Mouse (Mus musculus) hindbrain, embryonic 11.5 days (tissue): ENCODE measurements around the gene Adgre5. TPM values are rescaled to one million over a fixed set of nuclear protein-coding genes. Genes with fewer than 3 reads are reported as not detected.

Experiments used
- ATAC-seq: fragments of 200-750 bp; cut with Nextera tagmentation; 2 replicates; pipeline ENCODE4 v1.8.0; 2017; ENCODE audit warnings: mild to moderate bottlenecking, moderate TSS enrichment, moderate library complexity; ENCODE audit not compliant: low FRiP score
- DNase-seq: peaks from one replicate; pipeline ENCODE4 v3.0.0-alpha.2; 2015; ENCODE audit warnings: low spot score
- H3K27ac ChIP-seq: fragments of 300-500 bp; sonication (generic); 2 replicates; pipeline ENCODE4 v1.5.1; 2014; ENCODE audit warnings: mild to moderate bottlenecking, low read depth, low read length
- H3K27me3 ChIP-seq: fragments of 300-500 bp; sonication (generic); 2 replicates; pipeline ENCODE4 v1.6.1; 2014; ENCODE audit warnings: mild to moderate bottlenecking, low read length, moderate library complexity, mixed read lengths; ENCODE audit not compliant: control insufficient read depth, insufficient read depth
- H3K36me3 ChIP-seq: fragments of 300-500 bp; sonication (generic); 2 replicates; pipeline ENCODE4 v1.6.1; 2014; ENCODE audit warnings: mild to moderate bottlenecking, low read length, moderate library complexity, mixed read lengths; ENCODE audit not compliant: control insufficient read depth, insufficient read depth
- H3K4me1 ChIP-seq: fragments of 300-500 bp; sonication (generic); replicated peaks from 2 replicates; pipeline ENCODE4 v1.6.1; 2014; ENCODE audit warnings: low read length, mixed read lengths; ENCODE audit not compliant: control insufficient read depth, insufficient read depth
- H3K4me2 ChIP-seq: fragments of 300-500 bp; sonication (generic); replicated peaks from 2 replicates; pipeline ENCODE4 v1.6.1; 2014; ENCODE audit warnings: mild to moderate bottlenecking, low read depth, low read length
- H3K4me3 ChIP-seq: fragments of 300-500 bp; sonication (generic); 2 replicates; pipeline ENCODE4 v1.5.1; 2014; ENCODE audit warnings: low read depth, low read length
- H3K9ac ChIP-seq: fragments of 300-500 bp; sonication (generic); 2 replicates; pipeline ENCODE4 v1.6.1; 2014; ENCODE audit warnings: low read depth, low read length
- H3K9me3 ChIP-seq: fragments of 300-500 bp; sonication (generic); 2 replicates; pipeline ENCODE4 v1.6.1; 2016; ENCODE audit warnings: low read length; ENCODE audit not compliant: control insufficient read depth
- WGBS: fragments of 180-500 bp; shearing (Covaris S2); extraction: QIAGEN DNeasy Blood & Tissue Kit; methylation state at CpG from one replicate; pipeline ENCODE4 v1.1.7; 2014; 5-methylcytosine and 5-hydroxymethylcytosine counted together
- polyA plus RNA-seq: library from polyadenylated mRNA; unstranded; fragments of >200 nt; fragmentation: Nextera tagmentation; extraction: Ambion mirVana; gene quantifications from 2 replicates; pipeline ENCODE4 v1.2.1, GENCODE M21; 2014

Gene Adgre5
- polyA plus RNA-seq, 1 experiment from 2014 or later, result 13.8 TPM

DNA sequence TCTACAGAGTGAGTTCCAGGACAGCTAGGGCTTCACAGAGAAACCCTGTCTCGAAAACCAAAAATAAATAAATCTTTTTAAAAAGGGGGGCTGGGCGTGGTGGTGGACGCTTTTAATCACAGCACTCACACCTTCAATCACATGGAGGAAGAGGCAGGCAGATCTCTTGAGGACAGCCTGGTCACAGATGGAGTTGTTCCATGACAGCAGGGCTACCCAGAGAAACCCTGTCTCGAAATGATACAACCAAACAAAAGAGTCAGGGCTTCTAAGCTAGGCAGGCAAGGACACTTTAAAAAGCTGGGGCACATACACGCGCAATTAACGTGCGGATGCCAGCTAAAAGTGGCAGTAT is 26.5 kb downstream of the Adgre5 start:
- no peaks in the 10 kb centered on the region for H3K27me3 ChIP-seq
- no peaks in the 10 kb centered on the region for H3K9me3 ChIP-seq
- H3K27ac ChIP-seq, result no peak overlapping the region
- DNase-seq (no peak), ATAC-seq (no peak; the same call in 1 of the 2 replicates)
- WGBS, result 19% methylated on average over 8 of the region's 8 CpGs
- H3K4me2 ChIP-seq, result peak overlapping the region; percentile 32
- H3K9ac ChIP-seq, result no peak overlapping the region
- peak overlapping the region; percentile 77 for H3K4me3 ChIP-seq
- H3K36me3 ChIP-seq, result peaks cover 2% of the 10 kb centered on the region; the same call in 1 of the 2 replicates
- no peaks in the 10 kb centered on the region for H3K4me1 ChIP-seq

DNA sequence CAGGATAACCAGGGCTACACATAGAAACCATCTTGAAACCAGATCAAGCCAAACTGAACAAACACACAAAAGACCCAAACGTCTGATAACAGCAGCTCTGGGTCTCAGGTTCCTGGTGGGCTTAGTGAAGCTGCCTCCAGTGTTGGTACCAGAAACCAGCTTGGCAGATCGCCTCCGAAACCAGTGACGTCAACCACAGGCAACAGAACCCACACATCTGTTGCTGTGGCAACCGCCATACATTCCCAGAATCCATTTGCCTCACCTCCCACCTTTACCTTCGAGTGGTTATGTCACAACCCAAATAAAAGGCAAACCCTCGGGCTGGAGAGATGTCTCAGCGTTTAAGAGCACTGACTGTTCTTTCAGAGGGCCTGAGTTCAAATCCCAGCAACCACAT is 33.6 kb downstream of the Adgre5 start:
- Histone ChIP-seq H3K27me3 (no peaks in the 10 kb centered on the region), H3K4me3 (no peak overlapping the region), H3K4me1 (no peaks in the 10 kb centered on the region), H3K27ac (no peak overlapping the region), H3K9me3 (no peaks in the 10 kb centered on the region), H3K36me3 (no peaks in the 10 kb centered on the region), H3K4me2 (no peak overlapping the region), H3K9ac (no peak overlapping the region)
- ATAC-seq (no peak), DNase-seq (no peak)
- WGBS, result 80% methylated on average over 8 of the region's 8 CpGs

- no peaks in the 10 kb centered on the region for H3K9me3 ChIP-seq
- 57% methylated on average over 5 of the region's 5 CpGs for WGBS
- no peaks in the 10 kb centered on the region for H3K4me1 ChIP-seq
- DNase-seq (no peak), ATAC-seq (no peak)
- H3K4me2 ChIP-seq, result no peak overlapping the region
- H3K27ac ChIP-seq, result no peak overlapping the region
- H3K36me3 ChIP-seq, result no peaks in the 10 kb centered on the region
- H3K4me3 ChIP-seq, result no peak overlapping the region
- H3K9ac ChIP-seq, result no peak overlapping the region
- no peaks in the 10 kb centered on the region for H3K27me3 ChIP-seq
These were observed 34.7 kb downstream of the Adgre5 start for GRCm38 (mm10) chr8:83706411-83706810.

DNA sequence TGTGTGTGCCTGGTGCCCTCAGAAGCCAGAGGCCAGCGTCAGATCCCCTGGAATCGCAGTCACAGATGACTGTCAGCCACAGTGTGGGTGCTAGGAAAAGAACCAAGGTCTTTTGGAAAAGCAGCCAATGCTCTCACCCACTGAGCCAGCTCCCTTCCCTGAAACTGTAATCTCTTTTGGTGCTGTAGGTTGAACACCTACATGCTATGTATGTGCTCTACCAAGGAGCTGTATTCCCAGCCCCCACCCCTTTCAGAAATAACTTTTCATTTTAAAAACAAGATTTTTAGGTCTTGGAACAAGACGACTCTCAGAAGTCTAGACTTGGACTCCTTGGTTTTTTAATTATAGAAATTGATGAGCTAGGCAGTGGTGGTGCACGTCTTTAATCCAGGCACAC is 37.7 kb downstream of the Adgre5 start:
- no peaks in the 10 kb centered on the region for H3K27me3 ChIP-seq
- no peak overlapping the region for H3K27ac ChIP-seq
- H3K9ac ChIP-seq, result no peak overlapping the region
- H3K36me3 ChIP-seq, result no peaks in the 10 kb centered on the region
- ATAC-seq (no peak), DNase-seq (no peak)
- 86% methylated on average over 4 of the region's 4 CpGs for WGBS
- H3K4me2 ChIP-seq, result no peak overlapping the region
- no peak overlapping the region for H3K4me3 ChIP-seq
- no peaks in the 10 kb centered on the region for H3K9me3 ChIP-seq
- 0 out of 2 replicates have a peak, but pooled peaks cover under 1% of the 10 kb centered on the region for H3K4me1 ChIP-seq

GRCm38 (mm10) chr8:83700423-83701085 is 40.6 kb downstream of the Adgre5 start:
- 88% methylated on average over 9 of the region's 9 CpGs for WGBS
- no peak overlapping the region for H3K4me3 ChIP-seq
- no peaks in the 10 kb centered on the region for H3K9me3 ChIP-seq
- no peaks in the 10 kb centered on the region for H3K27me3 ChIP-seq
- no peaks in the 10 kb centered on the region for H3K36me3 ChIP-seq
- peaks cover 7% of the 10 kb centered on the region; the same call in 1 of the 2 replicates for H3K4me1 ChIP-seq
- H3K27ac ChIP-seq, result no peak overlapping the region
- ATAC-seq (no peak), DNase-seq (no peak)
- no peak overlapping the region for H3K4me2 ChIP-seq
- no peak overlapping the region for H3K9ac ChIP-seq

- Histone ChIP-seq H3K36me3 (no peaks in the 10 kb centered on the region), H3K4me2 (peak overlapping the region; percentile 93), H3K9me3 (no peaks in the 10 kb centered on the region), H3K27ac (peak overlapping the region; percentile 54; the same call in 1 of the 2 replicates), H3K4me1 (peaks cover 7% of the 10 kb centered on the region; the same call in 1 of the 2 replicates), H3K4me3 (peak overlapping the region; percentile 84), H3K27me3 (no peaks in the 10 kb centered on the region), H3K9ac (peak overlapping the region; percentile 90)
- ATAC-seq (no peak; the same call in 1 of the 2 replicates), DNase-seq (peak; percentile 28)
- WGBS, result 41% methylated on average over 9 of the region's 9 CpGs
These were observed 41.6 kb downstream of the Adgre5 start for GRCm38 (mm10) chr8:83699566-83699965.

- Histone ChIP-seq H3K9me3 (no peaks in the 10 kb centered on the region), H3K4me2 (peak within 1 kb of the TSS; percentile 93), H3K27ac (peak within 1 kb of the TSS; percentile 54), H3K36me3 (no peaks in the 10 kb centered on the region), H3K4me3 (peak within 1 kb of the TSS; percentile 84), H3K4me1 (peaks cover 7% of the 10 kb centered on the region; the same call in 1 of the 2 replicates), H3K9ac (peak within 1 kb of the TSS; percentile 90), H3K27me3 (no peaks in the 10 kb centered on the region)
- WGBS, result under 1% methylated on average over 43 of the region's 85 CpGs
- DNase-seq, result peak; percentile 82
- peak; percentile 93 for ATAC-seq
These were observed 42.3 kb downstream of the Adgre5 start, which contains the start of gene Pkn1 for GRCm38 (mm10) chr8:83698661-83699453. Gene Pkn1, minus strand, starts transcription at chr8:83699179.

DNA sequence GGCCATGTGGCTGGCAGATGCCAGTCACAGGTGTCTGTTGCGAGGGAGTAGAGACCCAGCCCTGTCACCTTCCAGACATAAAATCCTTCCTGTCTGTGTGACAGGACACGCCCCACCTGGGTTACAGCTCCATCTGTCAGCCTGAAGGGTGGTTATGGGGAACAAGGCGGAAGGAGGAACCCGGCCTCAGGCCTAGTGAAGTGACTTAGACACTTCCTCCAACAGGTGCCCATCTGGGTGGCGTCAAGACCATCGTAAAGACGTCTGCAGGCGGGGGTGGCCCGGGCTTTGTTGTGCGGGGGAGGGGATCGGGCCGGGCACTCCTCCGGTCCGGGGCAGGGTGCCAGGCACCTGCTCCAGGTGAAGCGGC is 42.9 kb downstream of the Adgre5 start:
- peaks cover 7% of the 10 kb centered on the region; the same call in 1 of the 2 replicates for H3K4me1 ChIP-seq
- peak; percentile 18 for ATAC-seq
- H3K27ac ChIP-seq, result no peak overlapping the region
- DNase-seq, result peak; percentile 41
- H3K9ac ChIP-seq, result peak overlapping the region; percentile 90
- WGBS, result 4% methylated on average over 15 of the region's 15 CpGs
- no peaks in the 10 kb centered on the region for H3K9me3 ChIP-seq
- peak overlapping the region; percentile 84 for H3K4me3 ChIP-seq
- H3K4me2 ChIP-seq, result peak overlapping the region; percentile 93
- H3K36me3 ChIP-seq, result no peaks in the 10 kb centered on the region
- H3K27me3 ChIP-seq, result no peaks in the 10 kb centered on the region
